Mouse (Mus musculus) frontal cortex, adult 2 months (tissue): Measurements from ENCODE around the gene Arpc3. TPM values are rescaled to one million over a fixed set of nuclear protein-coding genes. Genes with fewer than 3 reads are reported as not detected.

Experiments used
- polyA plus RNA-seq: library from polyadenylated mRNA; depleted of rRNA; stranded (reverse); fragments of >200 nt; gene quantifications from 2 replicates; pipeline ENCODE4 v1.2.3, GENCODE M21; 2012; rRNA removed

Gene Arpc3
- polyA plus RNA-seq, 1 experiment = 268 TPM

Other genes starting within 250 kb of the Arpc3 start
- gene Ppp1cc, start 233.6 kb upstream of the Arpc3 start, polyA plus RNA-seq = 365 and 386 TPM in 2 replicates
- gene Hvcn1, start 185.1 kb upstream of the Arpc3 start, polyA plus RNA-seq = 3.4 and 5.9 TPM in 2 replicates
- 39.5 and 46.5 TPM in 2 replicates for gene Tctn1, start 127.4 kb upstream of the Arpc3 start, polyA plus RNA-seq
- 30.5 and 31.4 TPM in 2 replicates for gene Pptc7, start 107.5 kb upstream of the Arpc3 start, polyA plus RNA-seq
- 8.7 and 10.8 TPM in 2 replicates for gene Rad9b, start 37.6 kb upstream of the Arpc3 start, polyA plus RNA-seq
- 188 and 192 TPM in 2 replicates for gene Vps29, start 37.5 kb upstream of the Arpc3 start, polyA plus RNA-seq
- 30.4 and 33.0 TPM in 2 replicates for gene Gpn3, start 20.0 kb upstream of the Arpc3 start, polyA plus RNA-seq
- gene Fam216a, start 19.5 kb upstream of the Arpc3 start, polyA plus RNA-seq = 102 TPM in 2 replicates
- 33.3 and 40.7 TPM in 2 replicates for gene Anapc7, start 29.8 kb downstream of the Arpc3 start, polyA plus RNA-seq
- 269 and 275 TPM in 2 replicates for gene Atp2a2, start 110.3 kb downstream of the Arpc3 start, polyA plus RNA-seq
- 24.0 and 29.0 TPM in 2 replicates for gene Ift81, start 222.6 kb downstream of the Arpc3 start, polyA plus RNA-seq